Mouse (Mus musculus) cerebellum, postnatal 14 days (tissue): ENCODE measurements around the gene Atg4a.

ENCODE experiments used
- DNase-seq, 2 experiments: peaks; one replicate each; pipeline ENCODE4 v3.0.0; 2021; ENCODE audit warnings: mixed read lengths in 2 of 2

Atg4a gene

DNA sequence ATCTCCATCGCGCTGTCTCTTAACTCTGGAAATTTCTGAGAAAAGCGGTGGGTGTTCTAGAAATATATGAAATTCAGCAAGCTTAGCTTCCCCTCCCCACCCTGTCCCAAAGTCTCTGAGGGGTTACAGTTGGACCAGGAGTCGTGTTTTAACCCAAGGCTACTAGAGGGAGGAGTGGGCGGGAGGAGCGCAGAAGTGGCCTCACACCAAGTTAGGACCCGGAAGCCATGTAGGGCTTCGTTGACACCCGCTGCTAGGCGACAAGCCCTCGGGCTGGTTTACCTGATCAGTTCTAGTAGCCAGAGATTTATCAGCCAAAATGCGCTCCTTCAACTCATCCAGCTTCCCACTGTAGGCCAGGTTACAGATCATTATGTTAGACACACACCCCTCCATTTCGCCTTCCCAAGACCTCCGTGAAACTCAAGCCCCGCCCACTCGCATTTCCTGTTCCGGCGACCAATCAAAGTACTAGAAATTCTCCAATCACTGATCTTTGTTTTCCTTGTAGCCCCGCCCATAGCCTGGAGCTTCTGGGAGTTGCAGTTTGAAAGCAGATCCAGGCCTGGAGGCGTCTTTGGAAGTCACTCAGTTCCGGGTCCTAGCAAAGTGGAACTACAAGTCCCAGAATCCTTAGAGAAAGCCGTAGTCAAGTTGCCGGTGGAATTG lies at the start of gene Atg4a, which contains the start of gene Psmd10:
TSS of gene Atg4a (plus strand) at position 636 of the 669 bp plus-strand sequence.
TSS of gene Psmd10 (minus strand) at position 457 of the 669 bp plus-strand sequence.
- DNase-seq: peak; percentile 92 to 94

DNA sequence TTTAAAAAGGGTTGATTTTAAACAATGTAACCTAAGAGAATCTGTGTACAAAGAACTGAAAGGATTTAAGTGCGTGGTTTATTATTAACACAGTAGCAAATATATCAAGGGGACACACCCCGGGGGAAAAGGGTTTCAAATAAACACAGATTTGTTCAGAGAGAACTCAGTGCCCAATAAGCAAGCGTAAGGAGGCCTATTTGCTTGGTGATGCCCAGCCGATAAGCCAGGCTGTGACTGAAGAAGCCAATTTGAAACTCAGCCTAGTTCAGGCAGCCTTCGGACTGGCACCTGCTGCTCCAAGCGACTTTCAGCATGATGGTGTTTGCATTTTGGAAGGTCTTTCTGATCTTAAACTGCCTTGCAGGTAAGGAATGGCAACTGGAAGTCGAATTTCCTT lies 49.3 kb upstream of the Atg4a start, which contains the start of gene Vsig1:
TSS of gene Vsig1 (plus strand) at position 249 of the 400 bp plus-strand sequence.
- DNase-seq: no peak

DNA sequence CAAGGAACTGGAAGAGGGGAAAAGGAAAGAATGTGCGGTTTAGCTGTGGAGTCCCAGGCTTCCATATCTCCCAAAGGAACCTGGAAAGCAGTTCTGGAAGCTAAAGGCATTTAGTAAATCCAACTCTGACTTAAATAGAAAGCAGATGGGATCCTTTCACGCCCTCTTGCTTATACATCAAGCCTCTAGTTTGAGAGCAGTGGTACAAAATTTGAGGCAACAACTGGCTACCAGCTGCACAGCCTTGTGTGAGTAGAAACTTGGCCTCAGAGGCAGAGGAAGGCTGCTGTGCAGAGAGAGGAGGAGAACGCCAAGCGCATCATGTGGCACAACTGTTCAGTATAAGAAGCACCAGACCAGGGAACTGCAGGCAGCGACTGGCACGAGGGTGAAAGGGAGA lies 35.4 kb upstream of the Atg4a start:
- no peak for DNase-seq

DNA sequence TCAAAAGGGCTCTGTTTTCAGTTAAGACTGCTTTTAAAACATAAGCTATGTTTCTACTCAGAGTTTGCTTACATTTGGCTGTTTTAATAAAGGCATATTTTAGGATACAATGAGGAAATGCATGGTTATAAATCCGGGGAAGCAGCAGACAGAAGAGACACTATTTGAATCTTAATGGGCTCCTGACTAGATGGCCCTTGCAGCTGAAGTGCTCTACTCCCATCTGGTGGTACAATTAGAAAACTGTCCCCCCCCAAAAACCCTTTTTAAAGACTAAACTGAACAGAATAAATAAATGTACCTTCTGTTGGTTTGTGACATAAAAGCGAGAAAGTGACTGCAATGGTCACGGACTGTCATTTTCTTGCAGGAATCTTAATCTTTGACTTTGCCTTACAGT lies 24.6 kb upstream of the Atg4a start:
- DNase-seq: peak in 1 of 2 experiments; percentile 3

DNA sequence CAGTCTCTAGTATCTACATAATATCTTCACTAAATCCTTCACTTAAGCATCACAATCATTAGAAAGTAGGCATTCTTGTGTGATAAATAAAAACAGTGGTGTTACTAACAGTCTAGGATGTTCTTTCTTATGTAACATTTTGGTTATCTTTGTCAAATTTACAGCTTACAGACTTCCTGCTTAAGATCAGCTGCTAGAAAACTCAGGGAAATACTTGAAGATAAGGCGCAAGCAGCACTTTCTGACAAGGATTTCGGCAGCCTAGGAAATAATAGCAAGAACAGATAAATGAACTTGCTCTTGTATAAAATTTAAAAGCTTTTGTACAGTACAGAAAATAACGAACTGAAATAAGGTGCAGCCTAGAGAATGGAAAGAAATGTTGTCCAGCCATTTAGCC lies 23.4 kb upstream of the Atg4a start:
- DNase-seq: no peak

- DNase-seq: no peak
These were observed 20.4 kb upstream of the Atg4a start for GRCm38 (mm10) chrX:140936271-140936670.

DNA sequence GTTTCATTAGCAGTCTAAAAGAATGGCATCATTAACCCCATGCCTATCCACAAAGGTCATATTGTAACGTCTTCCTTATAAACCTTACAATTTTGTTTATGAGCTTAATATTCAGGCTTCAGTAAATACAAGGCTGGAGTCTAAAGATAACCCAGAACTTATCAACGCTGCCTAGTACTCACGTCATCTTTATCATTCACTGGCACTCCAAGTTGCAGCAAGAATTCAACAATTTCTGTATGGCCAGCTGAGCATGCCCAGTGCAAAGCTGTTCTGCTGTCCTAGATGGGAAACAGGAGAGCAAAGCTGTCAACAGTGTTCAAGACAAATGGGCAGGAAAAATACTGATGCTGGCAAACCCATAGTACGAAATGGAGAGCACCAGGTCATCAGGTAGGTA lies 3.1 kb upstream of the Atg4a start:
- DNase-seq: no peak

DNA sequence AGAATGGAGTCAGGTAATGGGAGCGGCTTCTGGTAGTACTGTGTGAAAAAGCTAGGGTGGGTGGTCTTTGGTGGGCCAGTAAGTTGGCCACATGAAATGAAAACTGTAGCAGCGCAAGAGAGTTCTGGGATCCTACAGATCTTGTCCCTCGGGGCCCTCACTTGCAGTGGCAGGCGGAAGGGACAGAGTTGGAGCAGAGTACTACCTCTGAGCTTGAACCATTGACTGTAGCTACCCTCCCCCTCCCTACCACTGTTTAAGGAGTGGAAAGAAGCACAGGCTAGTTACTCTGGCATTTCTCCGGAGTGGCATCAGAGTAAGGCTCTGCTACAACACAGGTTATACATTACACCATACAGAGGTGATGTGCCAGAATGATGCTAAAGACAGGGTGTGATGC lies 252 bp downstream of the Atg4a start:
- DNase-seq: no peak

- no peak for DNase-seq
These were observed 22.2 kb downstream of the Atg4a start for GRCm38 (mm10) chrX:140978943-140979342.

- DNase-seq: no peak
These were observed 22.8 kb downstream of the Atg4a start for GRCm38 (mm10) chrX:140979546-140979945.

DNA sequence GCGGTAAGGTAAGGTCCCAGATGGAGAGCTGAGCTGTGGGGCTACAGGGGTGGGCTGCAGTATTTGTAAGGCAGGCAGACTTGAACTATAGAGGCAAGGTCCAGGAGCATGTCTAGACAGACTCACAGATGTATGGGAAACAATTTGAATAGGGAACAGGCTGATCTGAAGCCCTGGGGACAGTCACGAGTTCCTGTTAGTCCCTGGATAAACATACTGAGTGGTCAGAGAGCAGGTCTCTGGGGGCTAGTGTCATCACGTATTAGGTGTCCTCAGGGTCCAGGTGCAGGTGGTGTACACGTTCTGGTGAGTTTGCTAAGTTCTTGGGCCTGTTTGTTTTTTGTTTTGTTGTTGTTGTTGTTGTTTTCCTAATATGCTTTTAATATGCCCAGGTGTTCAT lies 23.5 kb downstream of the Atg4a start:
- DNase-seq: no peak

- DNase-seq: no peak
These were observed 26.7 kb downstream of the Atg4a start for GRCm38 (mm10) chrX:140983206-140983960.

DNA sequence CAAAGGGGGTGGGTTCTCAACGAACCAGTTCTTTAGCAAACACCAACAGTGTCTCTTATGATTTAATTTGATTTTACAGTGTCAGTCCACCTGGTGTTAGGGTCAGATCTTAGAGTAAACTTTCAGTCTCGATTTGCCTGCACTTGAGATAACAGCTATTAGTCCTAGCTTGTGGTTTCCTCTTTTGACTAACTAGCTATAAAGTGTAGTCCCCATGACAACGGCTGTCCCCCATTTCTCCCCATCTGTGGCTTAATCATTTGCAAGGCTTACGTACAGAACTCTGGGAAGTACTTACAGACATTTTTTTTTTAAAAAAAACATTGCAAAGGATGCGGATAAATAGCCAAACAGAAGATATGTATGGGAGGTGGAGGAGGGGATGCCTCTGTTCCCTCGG lies 28.1 kb downstream of the Atg4a start:
- DNase-seq: no peak

- no peak for DNase-seq
These were observed 28.5 kb downstream of the Atg4a start for GRCm38 (mm10) chrX:140985256-140985655.

- no peak for DNase-seq
These were observed 40.3 kb downstream of the Atg4a start for GRCm38 (mm10) chrX:140996909-140997516.

DNA sequence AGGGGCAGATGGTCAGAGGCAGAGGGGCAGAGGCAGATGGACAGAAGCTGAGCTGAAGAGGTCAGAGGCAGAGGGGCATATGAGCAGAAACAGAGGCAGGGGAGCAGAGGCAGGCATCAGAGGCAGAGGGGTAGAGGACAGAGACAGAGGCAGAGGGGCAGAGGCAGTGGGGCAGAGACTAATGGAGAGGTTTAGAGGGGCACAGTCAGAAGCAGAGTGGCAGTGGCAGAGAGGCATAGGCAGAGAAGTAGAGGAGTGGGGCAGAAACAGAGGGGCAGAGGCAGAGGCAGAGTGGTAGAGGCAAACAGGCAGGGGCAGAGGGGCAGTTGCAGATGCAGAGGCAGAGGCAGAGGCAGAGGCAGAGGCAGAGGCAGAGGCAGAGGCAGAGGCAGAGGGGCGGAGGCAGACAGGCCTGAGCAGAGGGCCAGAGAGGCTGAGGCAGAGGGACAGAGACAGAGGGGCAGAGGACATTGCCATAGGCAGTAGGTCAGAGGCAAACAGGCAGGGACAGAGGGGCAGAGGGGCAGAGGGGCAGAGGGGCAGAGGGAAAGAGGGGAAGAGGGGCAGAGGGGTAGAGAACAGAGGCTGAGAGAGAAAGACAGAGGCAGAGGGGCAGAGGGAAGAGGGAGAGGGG lies 41.3 kb downstream of the Atg4a start:
- no peak for DNase-seq

DNA sequence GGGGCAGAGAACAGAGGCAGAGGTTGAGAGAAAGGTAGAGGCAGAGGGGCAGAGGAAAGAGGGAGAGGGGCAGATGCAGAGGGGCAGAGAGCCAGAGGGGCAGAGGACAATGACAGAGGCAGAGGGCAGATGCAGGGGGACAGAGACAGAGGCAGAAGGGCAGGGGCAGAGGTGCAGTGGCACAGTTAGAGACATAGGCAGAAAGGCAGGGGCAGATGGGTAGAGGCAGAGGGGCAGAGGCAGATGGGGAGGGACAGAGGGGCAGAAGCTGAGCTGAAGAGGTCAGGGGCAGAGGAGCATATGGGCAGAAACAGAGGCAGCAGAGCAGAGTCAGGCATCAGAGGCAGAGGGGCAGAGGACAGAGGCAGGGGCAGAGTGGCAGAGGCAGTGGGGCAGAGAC lies 42.2 kb downstream of the Atg4a start:
- DNase-seq: no peak

DNA sequence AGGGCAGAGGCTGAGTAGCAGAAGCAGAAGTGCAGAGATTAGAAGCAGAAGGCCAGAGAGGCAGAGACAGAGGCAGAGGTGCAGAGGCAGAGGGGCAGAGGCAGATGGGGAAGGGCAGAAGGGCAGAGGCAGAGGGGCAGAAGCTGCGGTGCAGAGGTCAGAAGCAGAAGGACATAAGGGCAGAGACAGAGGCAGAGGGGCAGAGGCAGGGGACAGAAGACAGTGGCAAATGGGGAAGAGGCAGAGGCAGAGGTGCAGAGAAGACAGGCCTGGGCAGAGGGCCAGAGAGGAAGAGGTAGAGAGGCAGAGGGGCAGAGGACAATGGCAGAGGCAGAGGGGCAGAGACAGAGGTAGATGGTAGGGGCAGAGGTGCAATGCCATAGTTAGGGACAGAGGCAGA lies 193.0 kb downstream of the Atg4a start:
- no peak for DNase-seq

GRCm38 (mm10) chrX:141150290-141150689 lies 193.6 kb downstream of the Atg4a start:
- no peak for DNase-seq

- no peak for DNase-seq
These were observed 194.5 kb downstream of the Atg4a start for GRCm38 (mm10) chrX:141151182-141151581.

DNA sequence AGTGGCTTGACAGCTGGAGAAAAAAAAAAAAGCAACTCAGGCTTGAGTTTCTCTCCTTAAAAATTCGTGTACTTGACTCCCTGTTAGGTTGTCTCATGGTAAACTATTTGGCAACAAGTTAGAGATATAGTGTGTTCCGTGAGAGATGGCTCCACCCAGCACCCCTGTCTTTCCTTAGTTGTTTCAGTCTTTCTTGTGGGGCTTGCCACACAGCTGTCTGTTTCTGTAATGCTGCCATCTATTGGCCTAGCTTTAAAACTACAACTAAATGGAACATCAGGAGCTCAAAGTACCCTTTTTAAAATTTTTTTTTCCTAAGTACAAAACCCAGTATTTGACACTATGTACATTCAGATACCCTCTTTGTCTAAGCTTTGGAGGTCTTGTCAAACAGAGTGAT lies 200.0 kb downstream of the Atg4a start:
- DNase-seq: no peak

DNA sequence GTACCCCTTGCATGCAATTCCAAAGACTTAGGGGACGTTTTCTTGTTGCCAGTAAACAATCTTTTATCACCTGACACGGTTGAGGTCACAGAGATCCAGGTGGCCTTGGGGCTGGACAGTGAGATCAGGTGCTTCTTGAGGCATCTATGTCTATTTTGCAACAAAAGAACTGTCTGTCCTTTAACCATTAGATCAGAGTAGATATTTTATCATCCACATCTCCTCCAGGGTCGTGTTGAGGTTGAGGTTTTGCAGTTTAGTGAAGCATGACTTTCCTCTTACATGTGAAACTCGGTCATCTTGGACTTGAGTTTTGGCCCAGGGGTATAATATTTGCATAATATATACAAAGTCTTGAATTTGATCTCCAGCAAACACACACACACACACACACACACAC lies 200.9 kb downstream of the Atg4a start:
- no peak for DNase-seq

DNA sequence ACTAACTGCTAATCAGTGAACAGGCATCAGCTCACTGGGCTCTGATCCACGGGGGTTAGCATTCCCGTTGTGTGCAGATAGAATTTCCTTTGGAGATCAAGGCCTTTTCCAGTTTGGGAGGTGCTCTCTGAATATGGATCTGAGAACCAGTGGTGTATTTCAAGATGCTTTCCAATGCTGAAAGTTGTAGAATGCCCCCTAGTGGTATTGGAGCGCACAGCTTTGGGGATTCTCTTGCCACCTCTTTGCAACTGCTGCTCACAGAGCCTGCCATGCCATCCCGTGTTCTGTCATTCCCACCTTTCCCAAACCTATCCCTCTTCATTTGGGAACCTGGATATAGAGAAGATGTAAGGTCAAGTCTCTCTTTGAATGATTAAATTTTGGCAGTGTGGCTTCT lies 201.5 kb downstream of the Atg4a start:
- peak; percentile 10 to 14 for DNase-seq
